Mouse (Mus musculus) limb, embryonic 14.5 days (tissue): ENCODE results near the gene Slc4a7. TPM values are rescaled to one million over a fixed set of nuclear protein-coding genes. Genes with fewer than 3 reads are reported as not detected.
"Not testable (repeated sequence)": the region's sequence is repeated elsewhere in the genome, so short reads cannot be mapped to it uniquely, and the experiment has no call there.

Experiments used
- ATAC-seq: fragments of 200-750 bp; cut with Nextera tagmentation; 2 replicates; pipeline ENCODE4 v1.8.0; 2017; ENCODE audit warnings: low read depth, moderate number of reproducible peaks, moderate TSS enrichment; ENCODE audit not compliant: low FRiP score
- DNase-seq: peaks from one replicate; pipeline ENCODE4 v3.0.0-alpha.2; 2015; ENCODE audit warnings: low spot score
- H3K27ac ChIP-seq: fragments of 300-500 bp; sonication (generic); replicated peaks from 2 replicates; pipeline ENCODE4 v1.5.1; 2014; ENCODE audit warnings: low read depth, mild to moderate bottlenecking, low read length, moderate library complexity, mixed read lengths
- H3K27me3 ChIP-seq: fragments of 300-500 bp; sonication (generic); 2 replicates; pipeline ENCODE4 v1.6.1; 2014; ENCODE audit warnings: low read length, mixed read lengths; ENCODE audit not compliant: control insufficient read depth, insufficient read depth
- H3K36me3 ChIP-seq: fragments of 300-500 bp; sonication (generic); 2 replicates; pipeline ENCODE4 v1.6.1; 2014; ENCODE audit warnings: mild to moderate bottlenecking, low read length, moderate library complexity, mixed read lengths; ENCODE audit not compliant: control insufficient read depth, insufficient read depth
- H3K4me1 ChIP-seq: fragments of 300-500 bp; sonication (generic); 2 replicates; pipeline ENCODE4 v1.6.1; 2014; ENCODE audit warnings: antibody characterized with exemption, low read length, mixed read lengths; ENCODE audit not compliant: control insufficient read depth, insufficient read depth
- H3K4me2 ChIP-seq: fragments of 300-500 bp; sonication (generic); replicated peaks from 2 replicates; pipeline ENCODE4 v1.6.1; 2014; ENCODE audit warnings: low read depth, mild to moderate bottlenecking, low read length, moderate library complexity; ENCODE audit not compliant: severe bottlenecking
- H3K4me3 ChIP-seq: fragments of 300-500 bp; sonication (generic); replicated peaks from 2 replicates; pipeline ENCODE4 v1.5.1; 2014; ENCODE audit warnings: low read length
- H3K9ac ChIP-seq: fragments of 300-500 bp; sonication (generic); 2 replicates; pipeline ENCODE4 v1.6.1; 2014; ENCODE audit warnings: mild to moderate bottlenecking, low read depth, low read length, moderate library complexity; ENCODE audit not compliant: severe bottlenecking
- H3K9me3 ChIP-seq: fragments of 300-500 bp; sonication (generic); 2 replicates; pipeline ENCODE4 v1.6.1; 2016; ENCODE audit warnings: low read length; ENCODE audit not compliant: control insufficient read depth
- POLR2A ChIP-seq: fragments of 200-500 bp; IDR thresholded peaks from 2 replicates; pipeline ENCODE4 v1.8.0; 2012; ENCODE audit warnings: inconsistent platforms, mild to moderate bottlenecking, moderate library complexity, borderline replicate concordance; ENCODE audit not compliant: insufficient read depth, insufficient read length; ENCODE audit errors: extremely low read depth
- WGBS: fragments of 180-500 bp; shearing (Covaris S2); extraction: QIAGEN DNeasy Blood & Tissue Kit; methylation state at CpG from one replicate; pipeline ENCODE4 v1.1.7; 2014; 5-methylcytosine and 5-hydroxymethylcytosine counted together
- polyA plus RNA-seq, 2 experiments: library from polyadenylated mRNA; depleted of rRNA in 1 of 2; stranded (reverse) in 1 of 2; unstranded in 1 of 2; fragments of >200 nt; fragmentation: Nextera tagmentation in 1 of 2; extraction: Ambion mirVana in 1 of 2; gene quantifications; 2 replicates each; pipeline versions ENCODE4 v1.2.1 to v1.2.3; 2012 to 2014

The Slc4a7 gene
- polyA plus RNA-seq, 2 experiments = 11.7 to 13.8 TPM

GRCm38 (mm10) chr14:14799861-14800260, 97.8 kb downstream of the Slc4a7 start:
- H3K4me1 ChIP-seq = peaks cover 2% of the 10 kb centered on the region; the same call in 1 of the 2 replicates
- TF ChIP-seq POLR2A = no peak
- H3K4me2 ChIP-seq = no peak overlapping the region
- no peak overlapping the region for H3K4me3 ChIP-seq
- DNase-seq (no peak), ATAC-seq (no peak)
- 81% methylated on average over 5 of the region's 5 CpGs for WGBS
- peaks cover 22% of the 10 kb centered on the region; the same call in 1 of the 2 replicates for H3K36me3 ChIP-seq
- no peak overlapping the region for H3K9ac ChIP-seq
- H3K27ac ChIP-seq = no peak overlapping the region
- H3K27me3 ChIP-seq = no peaks in the 10 kb centered on the region
- no peaks in the 10 kb centered on the region for H3K9me3 ChIP-seq

- 96% methylated on average over 4 of the region's 4 CpGs for WGBS
- H3K4me2 ChIP-seq = no peak overlapping the region
- no peaks in the 10 kb centered on the region for H3K9me3 ChIP-seq
- no peak overlapping the region for H3K9ac ChIP-seq
- ATAC-seq (no peak), DNase-seq (no peak)
- no peaks in the 10 kb centered on the region for H3K27me3 ChIP-seq
- TF ChIP-seq POLR2A = no peak
- H3K27ac ChIP-seq = no peak overlapping the region
- H3K4me3 ChIP-seq = no peak overlapping the region
- peaks cover 22% of the 10 kb centered on the region; the same call in 1 of the 2 replicates for H3K36me3 ChIP-seq
- peaks cover 2% of the 10 kb centered on the region; the same call in 1 of the 2 replicates for H3K4me1 ChIP-seq
Measured at GRCm38 (mm10) chr14:14800332-14800731, 98.3 kb downstream of the Slc4a7 start.

GRCm38 (mm10) chr14:14800810-14801209, 98.7 kb downstream of the Slc4a7 start:
- WGBS = 97% methylated on average over 3 of the region's 3 CpGs
- no peak overlapping the region for H3K9ac ChIP-seq
- no peaks in the 10 kb centered on the region for H3K27me3 ChIP-seq
- no peaks in the 10 kb centered on the region for H3K9me3 ChIP-seq
- no peak overlapping the region for H3K4me3 ChIP-seq
- TF ChIP-seq POLR2A = no peak
- H3K4me1 ChIP-seq = peaks cover 2% of the 10 kb centered on the region; the same call in 1 of the 2 replicates
- DNase-seq (no peak), ATAC-seq (no peak)
- H3K27ac ChIP-seq = no peak overlapping the region
- no peak overlapping the region for H3K4me2 ChIP-seq
- H3K36me3 ChIP-seq = peaks cover 19% of the 10 kb centered on the region; the same call in 1 of the 2 replicates

- WGBS = 71% methylated on average over 1 of the region's 2 CpGs
- not testable (repeated sequence) for H3K4me1 ChIP-seq, H3K9me3 ChIP-seq, H3K4me3 ChIP-seq, H3K27ac ChIP-seq, ATAC-seq, DNase-seq, H3K4me2 ChIP-seq, H3K27me3 ChIP-seq, H3K9ac ChIP-seq
- H3K36me3 ChIP-seq = peaks cover 11% of the 10 kb centered on the region; the same call in 1 of the 2 replicates
Measured at GRCm38 (mm10) chr14:14803115-14803514, 101.0 kb downstream of the Slc4a7 start, which contains the start of gene Nek10. TSS of gene Nek10 (plus strand) at chr14:14803415.

GRCm38 (mm10) chr14:14803921-14804517, 101.9 kb downstream of the Slc4a7 start:
- H3K4me2 ChIP-seq = no peak overlapping the region
- TF ChIP-seq POLR2A = no peak
- peaks cover 9% of the 10 kb centered on the region; the same call in 1 of the 2 replicates for H3K36me3 ChIP-seq
- no peak overlapping the region for H3K4me3 ChIP-seq
- no peaks in the 10 kb centered on the region for H3K27me3 ChIP-seq
- H3K27ac ChIP-seq = no peak overlapping the region
- WGBS = 9% methylated on average over 10 of the region's 10 CpGs
- peaks cover 2% of the 10 kb centered on the region; the same call in 1 of the 2 replicates for H3K4me1 ChIP-seq
- H3K9me3 ChIP-seq = no peaks in the 10 kb centered on the region
- no peak for DNase-seq
- ATAC-seq = peak; percentile 58
- H3K9ac ChIP-seq = no peak overlapping the region
